Mouse (Mus musculus) heart, adult 11 months (tissue): Measurements from ENCODE around the gene Akap9.
"Not testable (repeated sequence)": the region's sequence is repeated elsewhere in the genome, so short reads cannot be mapped to it uniquely, and the experiment has no call there.

Experiments used
- DNase-seq: peaks from one replicate; pipeline ENCODE4 v3.0.0; 2022

Akap9 gene

GRCm38 (mm10) chr5:3970936-3971335, 43.1 kb downstream of the Akap9 start:
- DNase-seq: no peak

- no peak for DNase-seq
Observed at GRCm38 (mm10) chr5:3973764-3974163, 45.9 kb downstream of the Akap9 start.

- DNase-seq: no peak
Observed at GRCm38 (mm10) chr5:3974896-3975295, 47.0 kb downstream of the Akap9 start.

- no peak for DNase-seq
Observed at GRCm38 (mm10) chr5:3976111-3976510, 48.3 kb downstream of the Akap9 start.

GRCm38 (mm10) chr5:3977904-3978303, 50.0 kb downstream of the Akap9 start:
- DNase-seq: no peak

- DNase-seq: no peak
Observed at GRCm38 (mm10) chr5:3989608-3990007, 61.8 kb downstream of the Akap9 start.

GRCm38 (mm10) chr5:3990499-3990898, 62.6 kb downstream of the Akap9 start:
- no peak for DNase-seq

GRCm38 (mm10) chr5:4004531-4005469, 76.9 kb downstream of the Akap9 start:
- peak; percentile 87 for DNase-seq

- DNase-seq: no peak
Observed at GRCm38 (mm10) chr5:4006606-4007005, 78.8 kb downstream of the Akap9 start.

GRCm38 (mm10) chr5:4008266-4008665, 80.4 kb downstream of the Akap9 start:
- no peak for DNase-seq

GRCm38 (mm10) chr5:4009540-4009939, 81.7 kb downstream of the Akap9 start:
- no peak for DNase-seq

- not testable (repeated sequence) for DNase-seq
Observed at GRCm38 (mm10) chr5:4017646-4018045, 89.8 kb downstream of the Akap9 start.

GRCm38 (mm10) chr5:4019377-4019776, 91.5 kb downstream of the Akap9 start:
- no peak for DNase-seq

GRCm38 (mm10) chr5:4020018-4020417, 92.2 kb downstream of the Akap9 start:
- no peak for DNase-seq

GRCm38 (mm10) chr5:4023186-4023585, 95.3 kb downstream of the Akap9 start:
- no peak for DNase-seq

GRCm38 (mm10) chr5:4023742-4024681, 96.2 kb downstream of the Akap9 start:
- peak; percentile 94 for DNase-seq

- DNase-seq: no peak
Observed at GRCm38 (mm10) chr5:4024727-4025126, 96.9 kb downstream of the Akap9 start.

GRCm38 (mm10) chr5:4026336-4026735, 98.5 kb downstream of the Akap9 start:
- DNase-seq: peak; percentile 93

GRCm38 (mm10) chr5:4028486-4029173, 100.8 kb downstream of the Akap9 start:
- DNase-seq: no peak

GRCm38 (mm10) chr5:4031846-4032245, 104.0 kb downstream of the Akap9 start:
- no peak for DNase-seq

GRCm38 (mm10) chr5:4036686-4037085, 108.8 kb downstream of the Akap9 start:
- DNase-seq: no peak

- peak; percentile 82 for DNase-seq
Observed at GRCm38 (mm10) chr5:4039351-4039750, 111.5 kb downstream of the Akap9 start.

GRCm38 (mm10) chr5:4040372-4040771, 112.5 kb downstream of the Akap9 start:
- peak; percentile 82 for DNase-seq
